Mouse (Mus musculus) neural tube, embryonic 10.5 days (tissue): Measurements from ENCODE around the gene Szt2.

ENCODE experiments used
- DNase-seq: peaks from one replicate; pipeline ENCODE4 v3.0.0-alpha.2; 2017; ENCODE audit warnings: low spot score; ENCODE audit errors: extremely low spot score

Szt2 gene

DNA sequence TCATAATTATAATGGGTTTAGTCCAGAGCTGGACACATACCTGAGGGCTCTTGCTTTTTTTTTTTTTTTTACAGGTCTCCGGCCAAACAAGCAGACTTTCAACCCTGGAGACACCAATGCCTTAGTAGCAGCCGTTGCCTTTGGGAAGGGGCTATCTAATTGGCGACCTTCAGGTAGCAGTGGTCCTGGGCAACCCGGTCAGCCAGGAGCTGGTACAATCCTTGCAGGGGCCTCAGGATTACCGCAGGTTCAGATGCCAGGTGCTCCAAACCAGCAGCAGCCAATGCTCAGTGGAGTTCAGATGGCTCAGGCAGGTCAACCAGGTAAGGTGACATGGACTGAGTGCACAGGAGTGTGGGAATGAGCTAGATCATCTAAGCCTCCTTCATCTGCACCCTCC lies 4.5 kb upstream of the Szt2 start:
- no peak for DNase-seq

DNA sequence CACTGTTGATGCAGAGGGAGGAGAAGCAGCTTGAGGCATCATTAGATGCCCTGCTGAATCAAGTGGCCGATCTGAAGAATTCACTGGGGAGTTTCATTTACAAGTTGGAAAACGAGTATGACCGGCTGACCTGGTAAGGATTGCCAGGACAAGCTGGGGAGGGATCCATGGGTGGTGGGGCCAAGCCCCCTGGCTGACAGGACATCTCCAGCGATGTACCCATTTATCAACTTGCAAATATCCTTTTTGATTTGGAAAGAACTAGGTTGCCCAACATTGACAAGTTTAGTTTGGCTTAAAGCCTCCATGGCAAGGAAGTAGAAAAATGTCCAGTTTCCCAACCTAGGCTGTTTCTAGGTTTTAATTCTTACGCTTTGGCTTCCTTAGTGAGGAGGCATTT lies 1.8 kb upstream of the Szt2 start:
- no peak for DNase-seq

DNA sequence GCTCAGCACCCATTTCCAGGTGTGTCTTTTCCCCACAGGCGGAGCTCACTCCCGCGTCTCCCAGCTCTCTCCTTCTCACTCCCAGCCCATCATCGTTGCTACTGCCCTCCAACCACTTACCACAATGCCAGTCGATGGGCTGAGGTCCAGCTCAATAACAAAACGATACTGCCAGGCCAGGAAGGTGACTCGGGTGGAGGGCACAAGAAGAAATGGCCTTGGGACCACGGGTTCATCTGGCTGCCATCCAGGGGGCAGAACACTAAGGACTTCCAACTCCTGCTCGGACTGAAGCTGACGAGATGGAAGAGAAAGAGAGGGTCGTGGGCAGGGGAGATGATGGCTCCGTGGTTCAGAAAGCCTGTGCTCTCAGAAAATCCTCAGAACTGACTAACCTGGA lies 6.4 kb downstream of the Szt2 start:
- no peak for DNase-seq

DNA sequence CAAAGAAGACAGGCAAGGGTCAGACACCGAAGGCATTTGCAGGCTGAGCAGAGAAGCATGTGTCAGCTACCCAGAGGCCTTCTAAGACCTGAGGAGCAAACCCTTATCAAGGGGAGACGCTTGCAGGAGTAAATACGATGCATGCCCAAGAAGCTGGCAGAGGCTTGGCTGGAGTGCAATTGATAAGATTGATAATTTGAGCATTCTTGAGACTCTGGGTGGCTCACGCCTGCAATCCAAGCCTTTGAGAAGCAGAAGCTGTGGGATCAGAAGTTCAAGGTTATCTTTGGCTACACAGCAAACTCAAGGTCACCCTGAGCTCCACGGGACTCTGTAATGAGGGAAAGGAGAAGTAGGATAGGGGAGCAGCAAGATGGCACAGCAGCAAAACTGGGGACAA lies 7.2 kb downstream of the Szt2 start:
- DNase-seq = no peak

DNA sequence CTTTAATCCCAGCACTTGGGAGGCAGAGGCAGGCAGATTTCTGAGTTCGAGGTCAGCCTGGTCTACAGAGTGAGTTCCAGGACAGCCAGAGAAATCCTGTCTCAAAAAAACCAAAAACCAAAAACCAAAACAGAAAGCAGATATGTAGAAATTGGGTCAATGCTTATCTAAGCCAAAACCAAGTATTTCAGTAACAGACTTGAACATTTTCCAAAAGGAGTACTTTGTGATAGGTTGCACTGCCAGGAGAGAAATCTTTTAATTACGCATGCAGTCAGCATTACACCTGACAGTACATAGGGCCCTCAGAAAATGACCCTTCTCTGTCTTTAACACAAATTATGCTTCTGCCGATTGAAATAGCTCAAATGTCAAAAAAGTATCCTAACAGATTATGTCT lies 7.7 kb downstream of the Szt2 start:
- no peak for DNase-seq

DNA sequence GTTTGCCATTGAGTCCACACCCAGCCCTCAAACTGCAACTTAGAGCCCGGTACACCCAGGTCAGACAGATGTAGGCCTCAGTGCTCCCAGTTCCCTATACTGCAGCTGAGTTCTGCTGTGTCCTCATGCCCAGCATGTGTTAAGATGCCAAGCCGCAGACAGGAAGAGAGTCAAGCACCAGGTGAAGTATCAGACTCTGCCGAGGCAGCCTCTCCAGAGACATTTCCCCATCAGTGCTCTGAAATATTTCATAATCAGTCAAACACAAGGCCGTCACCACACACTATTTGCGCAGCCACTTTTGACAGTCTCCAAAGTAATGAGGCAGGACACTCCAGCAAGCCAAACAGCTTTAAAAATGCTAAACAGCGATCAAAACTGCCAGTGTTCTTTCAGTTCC lies 10.7 kb downstream of the Szt2 start:
- no peak for DNase-seq

DNA sequence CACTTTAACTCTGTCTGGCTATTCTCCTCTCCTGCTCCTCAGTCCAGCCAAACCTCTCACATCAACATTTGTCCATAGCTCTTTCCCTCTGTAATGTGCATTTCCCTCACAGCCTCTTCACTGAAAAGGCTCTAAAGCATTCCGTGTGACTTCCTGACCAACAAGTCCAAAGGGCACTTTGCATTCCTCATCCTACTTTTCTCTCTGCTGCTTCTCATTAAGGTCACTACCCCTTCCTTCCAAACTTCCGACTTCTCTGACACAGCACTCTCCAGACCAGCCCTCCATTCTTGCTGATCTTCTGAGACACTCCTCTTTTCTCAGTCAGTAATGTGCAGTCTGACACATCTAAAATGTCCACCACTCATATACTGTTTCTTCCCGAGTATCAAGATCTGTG lies 12.6 kb downstream of the Szt2 start:
- no peak for DNase-seq

DNA sequence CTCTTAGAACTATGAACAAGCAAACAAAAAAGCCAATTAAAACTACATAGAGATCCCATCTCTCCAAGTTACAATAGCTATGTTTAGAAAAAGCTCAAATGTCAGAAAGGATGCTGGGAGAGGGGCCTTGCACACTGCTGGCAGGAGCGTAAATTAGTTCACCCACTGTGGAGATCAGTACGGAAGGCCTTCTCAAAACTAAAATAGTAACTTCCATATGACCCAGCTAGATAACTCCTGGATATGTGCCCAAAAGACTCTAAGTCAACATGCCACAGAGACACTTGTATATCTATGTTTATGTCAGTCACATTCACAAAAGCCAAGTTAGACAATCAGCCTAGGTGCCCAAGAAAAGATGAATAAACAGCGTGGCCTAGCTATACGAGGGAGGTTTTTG lies 13.8 kb downstream of the Szt2 start:
- DNase-seq = no peak

DNA sequence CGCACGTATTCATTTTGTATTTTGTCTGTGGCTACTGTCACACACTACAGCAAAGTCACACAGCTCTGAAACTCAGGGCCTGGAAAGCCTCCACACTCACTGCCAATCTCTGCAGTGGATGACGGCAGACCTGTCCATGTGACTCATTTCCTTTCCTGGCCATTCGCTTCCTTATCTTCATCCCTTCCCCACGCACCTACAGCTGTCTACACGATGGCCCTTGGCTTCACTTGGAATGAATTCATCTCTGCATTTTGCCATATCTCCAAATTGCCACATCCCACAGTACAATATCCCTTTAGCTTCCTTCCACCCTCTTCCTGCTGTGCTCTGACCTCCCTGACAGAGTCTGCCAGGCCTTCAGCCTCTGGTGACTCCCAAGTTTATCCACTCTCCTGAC lies 14.6 kb downstream of the Szt2 start:
- no peak for DNase-seq

DNA sequence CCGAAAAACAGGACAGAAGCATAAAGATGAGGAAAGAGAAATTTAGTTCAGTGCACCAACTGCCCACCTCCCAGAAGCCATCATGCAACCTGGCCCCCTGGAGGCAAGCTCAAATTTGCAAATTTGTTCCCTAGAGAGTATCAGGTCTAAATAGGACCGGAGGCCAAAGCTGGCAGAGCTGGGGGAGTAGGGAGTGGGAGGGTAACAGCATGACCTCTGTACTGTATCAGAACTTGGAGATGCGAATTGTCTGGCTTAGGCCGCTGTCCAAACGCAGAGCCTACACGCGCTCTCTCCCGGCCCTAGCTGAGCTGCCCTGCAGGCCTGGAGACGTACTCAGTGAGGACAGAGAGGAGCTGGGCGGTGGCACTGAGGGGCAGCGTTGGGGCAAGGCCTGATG lies 18.9 kb downstream of the Szt2 start:
- DNase-seq = no peak

DNA sequence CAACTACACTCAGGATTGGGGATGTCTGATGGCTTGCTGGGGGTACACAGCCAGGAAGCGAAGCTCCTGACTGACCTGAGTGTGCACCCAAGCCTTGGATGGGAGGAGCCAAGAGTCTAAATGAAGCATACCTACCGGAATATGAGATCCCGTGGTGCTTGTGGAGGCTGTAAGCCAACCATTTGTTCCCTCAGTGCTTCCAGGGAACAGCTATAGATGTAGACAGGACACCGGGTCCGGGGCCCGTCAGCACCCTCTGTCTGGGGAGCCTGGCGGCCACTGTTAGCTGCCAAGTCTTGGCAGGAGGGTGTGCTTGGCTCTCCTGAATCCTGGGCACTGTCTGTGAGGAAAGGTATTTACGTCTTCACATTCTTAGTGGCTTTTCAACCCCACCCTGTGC lies 21.8 kb downstream of the Szt2 start:
- DNase-seq = no peak

DNA sequence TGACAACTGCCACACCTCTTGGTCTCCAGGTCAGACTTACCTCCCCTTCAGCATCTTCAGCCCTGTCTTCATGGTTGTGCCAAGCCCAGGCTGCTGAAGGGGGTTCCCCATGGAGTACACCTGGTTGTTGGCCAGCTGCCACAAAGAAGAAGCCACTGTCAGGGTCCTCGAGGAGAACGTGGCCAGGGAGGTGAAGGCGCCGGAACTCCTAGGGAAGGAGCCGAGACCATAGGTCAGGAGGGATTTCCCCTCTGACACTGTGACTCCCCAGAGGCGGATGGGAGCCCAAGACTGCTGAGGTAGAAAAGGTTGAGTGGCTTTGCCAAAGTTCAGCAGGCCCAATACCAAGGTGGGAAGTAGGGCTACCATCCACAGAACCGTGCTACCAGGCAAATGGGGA lies 25.8 kb downstream of the Szt2 start:
- DNase-seq = no peak

DNA sequence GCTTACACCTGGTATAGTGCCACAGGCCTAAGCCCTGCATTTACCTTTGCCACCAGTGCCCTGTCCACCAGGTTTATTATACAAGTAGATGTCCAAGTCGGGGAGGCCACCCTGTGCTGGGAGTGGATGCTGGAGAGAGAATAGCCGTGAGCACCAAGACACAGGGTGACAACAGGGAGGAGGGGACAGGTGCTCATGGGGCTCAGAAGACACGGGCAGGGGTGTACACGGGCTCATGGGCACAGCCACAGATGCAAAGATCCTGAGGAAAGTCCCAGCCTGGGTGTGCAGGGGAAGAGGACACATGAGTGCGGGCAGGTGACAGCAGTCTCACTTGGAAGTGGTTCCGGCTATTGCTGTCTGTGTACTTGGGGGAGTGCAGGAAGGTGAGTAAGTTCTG lies 33.1 kb downstream of the Szt2 start:
- DNase-seq = no peak

DNA sequence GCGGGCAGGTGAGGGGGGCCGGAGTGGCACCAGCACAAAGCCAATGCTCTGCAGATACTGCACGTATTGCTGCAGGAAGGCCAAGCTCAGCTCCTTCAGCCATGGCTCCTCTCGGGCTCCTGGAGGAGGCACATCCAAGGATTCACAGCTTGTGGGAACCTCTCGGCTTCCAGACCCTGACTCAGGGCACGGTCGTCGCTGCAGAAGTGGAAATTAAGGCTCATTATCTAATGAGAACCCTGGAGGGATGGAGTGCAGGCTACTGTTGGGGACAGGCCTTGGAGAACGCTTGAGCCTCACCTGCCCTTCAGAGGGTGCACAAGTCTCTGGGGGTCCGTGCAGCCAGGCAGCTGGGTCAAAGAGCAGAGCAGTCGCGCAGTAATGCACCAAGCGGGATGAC lies 37.3 kb downstream of the Szt2 start:
- DNase-seq = no peak

DNA sequence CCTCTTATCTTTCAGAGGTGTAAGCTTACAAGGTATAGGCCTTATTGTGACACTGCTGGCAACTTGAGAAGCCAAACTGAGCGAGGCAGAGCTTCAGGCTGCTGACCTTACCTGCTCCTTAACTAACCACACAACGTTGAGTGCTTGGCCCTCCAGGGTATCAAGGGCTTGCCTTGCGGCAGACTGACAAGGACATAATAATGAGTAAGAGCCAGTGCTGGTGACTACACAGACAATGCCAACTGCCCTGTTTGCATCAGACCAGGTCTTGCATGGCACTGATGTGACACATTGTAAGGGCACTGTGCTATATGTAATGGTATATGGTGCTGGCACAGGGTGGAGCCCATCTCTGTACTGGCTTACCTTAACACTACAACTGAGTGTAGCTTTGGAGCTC lies 40.5 kb downstream of the Szt2 start:
- DNase-seq = no peak

DNA sequence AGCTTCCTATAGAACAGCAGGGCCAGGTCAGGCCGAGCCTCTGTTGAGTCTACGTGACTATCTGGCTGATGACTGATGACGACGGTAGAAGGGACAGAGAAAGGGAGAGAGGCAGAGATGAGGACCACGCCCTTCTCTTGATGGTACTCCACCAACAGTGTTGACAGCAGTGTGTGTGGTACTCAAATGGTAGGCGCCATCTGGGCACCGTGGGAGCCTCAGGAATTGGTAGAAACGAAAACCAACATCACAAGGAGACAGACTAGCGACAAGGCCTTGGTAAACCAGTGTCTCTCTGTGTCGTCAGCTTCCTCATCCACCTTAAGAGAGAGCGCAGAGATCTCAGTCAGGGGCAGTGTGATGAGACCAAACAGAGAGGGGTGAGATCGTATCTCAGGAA lies 41.5 kb downstream of the Szt2 start:
- DNase-seq = no peak

DNA sequence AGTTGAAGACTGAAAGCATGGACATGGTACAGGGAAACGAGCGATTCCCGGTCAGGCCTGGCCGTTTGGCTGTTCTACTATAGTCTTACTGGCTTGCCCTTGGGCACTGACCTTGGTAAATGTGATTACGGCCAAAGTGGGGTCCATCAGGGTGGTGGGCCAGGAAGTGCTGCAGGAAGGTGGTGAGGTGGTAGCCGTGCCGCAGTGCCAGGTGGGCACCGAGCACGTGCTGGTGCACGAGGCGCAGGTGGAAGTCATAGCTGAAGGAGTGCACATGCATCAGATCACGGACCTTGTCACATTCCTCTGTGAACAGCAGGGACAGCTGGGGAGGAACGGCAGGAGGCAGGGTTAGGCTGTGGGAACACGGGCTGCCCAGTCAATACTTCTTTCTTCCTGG lies 43.1 kb downstream of the Szt2 start:
- no peak for DNase-seq

DNA sequence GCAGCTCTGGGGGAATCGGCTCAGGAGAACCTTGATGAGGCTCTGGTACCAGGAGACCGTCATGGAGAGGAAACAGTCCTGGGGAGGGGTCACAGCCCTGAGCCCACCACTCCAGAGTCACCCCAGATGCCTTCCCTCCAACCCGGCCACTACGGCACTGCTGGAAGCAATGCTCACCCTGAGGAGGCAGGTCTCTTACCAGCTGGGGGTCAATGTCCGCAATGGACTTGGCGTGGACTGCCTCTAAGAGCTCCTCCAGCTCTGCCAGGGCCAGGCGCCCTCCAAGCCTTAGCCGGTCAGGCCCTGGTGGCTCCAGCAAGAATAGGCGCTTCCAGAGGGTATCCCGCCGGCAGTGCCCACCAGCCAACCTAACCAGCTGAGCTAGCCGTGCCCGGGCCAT lies 44.4 kb downstream of the Szt2 start:
- DNase-seq = no peak

DNA sequence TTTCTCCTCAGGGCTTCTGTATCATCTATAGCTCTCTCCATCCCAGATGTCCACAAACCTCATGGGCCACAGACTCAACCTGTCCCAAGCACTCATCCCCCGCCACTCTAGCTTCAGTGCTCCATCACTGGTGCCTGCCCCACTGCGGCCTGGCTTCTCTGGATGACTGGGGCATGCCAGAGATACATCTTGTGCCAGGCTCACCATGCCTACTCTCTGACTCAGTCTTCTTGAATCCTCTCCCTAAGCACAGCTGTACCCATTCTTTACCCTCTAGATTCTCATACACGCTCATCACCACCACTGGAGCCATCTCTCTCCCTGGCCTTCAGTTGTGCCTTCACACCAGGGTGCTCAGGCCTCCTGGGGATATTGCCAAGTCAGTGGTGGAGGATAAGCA lies 45.1 kb downstream of the Szt2 start:
- DNase-seq = no peak

DNA sequence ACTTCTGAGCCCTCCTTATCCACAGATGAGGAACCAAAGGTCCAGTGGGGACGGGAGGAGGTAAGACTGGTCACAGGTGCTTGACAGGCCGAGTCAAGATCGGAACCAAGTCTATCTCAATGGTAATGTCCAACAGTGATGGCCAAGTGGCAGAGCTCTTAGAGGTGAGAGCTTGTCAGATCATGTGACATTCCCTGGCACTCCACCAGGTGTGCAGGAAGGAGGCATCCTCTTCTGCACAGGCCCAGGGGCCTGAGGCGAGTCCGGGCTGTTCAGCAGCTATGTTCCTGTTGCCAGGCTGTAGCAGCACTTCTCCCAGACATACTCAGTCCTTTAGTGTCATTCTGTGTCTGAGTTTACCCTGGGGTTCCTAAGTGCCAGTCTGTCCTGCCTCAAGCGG lies 46.2 kb downstream of the Szt2 start:
- no peak for DNase-seq

DNA sequence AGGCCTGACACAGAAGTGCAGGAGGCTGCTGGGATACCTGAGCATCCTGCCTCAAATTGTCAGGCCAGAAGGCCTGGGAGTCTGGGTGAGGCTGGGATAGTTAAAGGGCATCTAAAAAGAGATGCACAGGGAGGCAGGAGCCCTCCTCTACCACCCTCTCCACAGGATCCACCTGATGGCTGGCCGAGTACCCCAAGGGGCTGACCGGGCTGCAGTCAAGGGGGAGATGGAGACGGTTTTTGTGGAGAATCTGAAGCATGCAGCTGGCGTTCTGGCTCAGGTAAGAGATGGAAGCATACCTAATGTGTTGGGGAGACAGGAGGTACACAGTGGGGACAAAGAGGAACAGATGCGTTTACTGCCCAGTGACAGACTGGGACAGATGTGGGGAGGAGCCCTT lies 47.6 kb downstream of the Szt2 start:
- no peak for DNase-seq

DNA sequence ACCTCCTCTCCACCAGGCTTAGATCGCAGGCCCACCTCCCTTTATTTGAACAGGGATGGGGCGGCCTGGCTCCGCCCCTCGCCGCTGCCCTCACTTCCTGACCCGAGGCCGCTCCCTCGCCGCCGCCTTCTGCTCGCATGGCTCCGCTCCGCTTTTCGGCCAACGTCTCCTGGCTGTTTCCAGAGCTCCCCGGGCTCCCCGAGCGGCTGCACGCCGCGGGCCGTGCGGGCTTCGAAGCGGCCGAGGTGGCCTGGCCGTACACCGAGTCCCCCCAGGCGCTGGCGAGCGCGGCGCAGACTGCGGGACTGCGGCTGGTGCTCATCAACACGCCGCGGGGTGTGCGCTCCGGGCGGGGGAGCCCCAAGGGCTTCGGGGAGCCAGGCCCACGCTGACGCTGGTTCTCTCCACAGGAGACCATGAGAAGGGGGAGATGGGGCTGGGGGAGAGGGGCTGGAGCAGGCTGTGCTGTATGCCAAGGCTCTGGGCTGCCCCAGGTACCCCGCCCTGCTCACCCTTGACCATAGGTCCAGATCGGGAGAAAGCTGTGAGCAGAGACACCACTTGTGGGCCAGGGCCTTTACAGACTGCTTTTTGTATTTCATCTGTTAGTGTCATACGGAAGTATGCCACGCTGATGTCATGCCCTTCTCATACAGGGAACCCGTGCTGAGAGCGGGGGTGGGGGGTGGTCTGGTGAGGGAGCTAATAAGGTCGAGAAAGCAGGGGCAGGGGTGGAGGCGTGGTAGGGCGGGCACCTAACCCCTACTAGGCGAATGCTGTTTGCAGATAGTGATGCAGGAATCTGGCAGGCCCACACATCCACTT lies 49.0 kb downstream of the Szt2 start:
- peak; percentile 87 for DNase-seq

DNA sequence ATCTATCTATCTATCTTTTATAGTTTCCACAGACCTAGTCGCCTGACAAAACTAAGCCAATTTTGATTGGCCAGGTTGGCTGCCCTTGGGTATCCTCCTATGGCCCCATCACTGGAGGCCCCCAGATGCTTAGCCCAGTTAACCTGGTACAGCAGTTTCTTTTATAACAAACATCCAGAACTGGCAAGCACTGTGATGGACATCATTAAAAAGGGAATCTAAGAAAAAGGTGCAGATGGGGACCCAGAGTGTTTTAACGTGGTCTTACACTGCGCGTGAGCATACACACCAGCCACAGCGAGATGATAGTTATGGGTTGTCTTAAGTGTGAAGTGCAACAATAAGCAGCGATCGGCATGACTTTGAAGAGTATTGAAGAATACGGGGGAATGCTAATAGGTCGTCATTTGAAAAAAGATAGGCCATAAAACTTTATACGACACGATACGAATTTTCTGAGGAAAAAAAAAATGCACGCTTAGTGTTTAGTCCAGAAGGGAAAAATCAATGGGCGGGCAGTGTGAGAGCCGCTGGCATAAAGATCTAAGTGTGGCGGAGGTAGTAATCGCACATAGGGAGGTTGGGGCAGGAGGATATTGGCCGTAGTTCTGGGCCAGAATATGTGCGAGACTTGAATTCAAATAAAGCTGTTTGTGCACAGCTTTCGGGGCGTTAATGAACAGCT lies 49.7 kb downstream of the Szt2 start:
- peak; percentile 17 for DNase-seq
